Mouse (Mus musculus) liver, adult 2 months (tissue): Measurements from ENCODE around the gene H2-DMa.

ENCODE experiments used
- CTCF ChIP-seq: fragments of 200-500 bp; IDR thresholded peaks from 2 replicates; pipeline ENCODE4 v1.5.1; 2011; ENCODE audit warnings: low read depth, low read length, control low read depth
- POLR2A ChIP-seq: fragments of 200-500 bp; IDR thresholded peaks from 2 replicates; pipeline ENCODE4 v1.6.1; 2011; ENCODE audit warnings: low read length, control low read depth; ENCODE audit not compliant: insufficient read depth; ENCODE audit errors: extremely low read depth

GRCm38 (mm10) chr17:34120814-34121171 lies 1.5 kb downstream of the H2-DMa start:
- TF ChIP-seq CTCF, result no peak
- no peak for TF ChIP-seq POLR2A
